Mouse (Mus musculus) heart, adult 8-10 months (tissue): ENCODE measurements at regions not wholly inside any gene's neighbourhood (a gene's known extent, or its start where the extent isn't known, plus 50 kb on each side); places are given as distances from the start of the nearest gene placed in this dataset.
A peak's percentile ranks its signal among the peaks of the same experiment; 100 is the strongest.

ENCODE experiments used
- DNase-seq: peaks from one replicate; pipeline ENCODE4 v3.0.0; 2022; ENCODE audit warnings: low spot score

- no peak for DNase-seq
Observed at GRCm38 (mm10) chr13:107700268-107701139, 343.7 kb upstream of the Smim15 start.

GRCm38 (mm10) chr13:107699251-107699650 is 345.0 kb upstream of the Smim15 start:
- no peak for DNase-seq

GRCm38 (mm10) chr13:107698345-107698744 is 345.9 kb upstream of the Smim15 start:
- DNase-seq = no peak

GRCm38 (mm10) chr13:107692123-107692830 is 352.0 kb upstream of the Smim15 start:
- peak; percentile 18 for DNase-seq

GRCm38 (mm10) chr13:107688972-107689371 is 355.3 kb upstream of the Smim15 start:
- no peak for DNase-seq

GRCm38 (mm10) chr13:107685231-107685630 is 359.0 kb upstream of the Smim15 start:
- no peak for DNase-seq

- no peak for DNase-seq
Observed at GRCm38 (mm10) chr13:107683909-107684308, 360.3 kb upstream of the Smim15 start.

GRCm38 (mm10) chr13:107681719-107682118 is 362.5 kb upstream of the Smim15 start:
- no peak for DNase-seq

- no peak for DNase-seq
Observed at GRCm38 (mm10) chr13:107678860-107679259, 365.4 kb upstream of the Smim15 start.

GRCm38 (mm10) chr13:107677091-107677470 is 367.2 kb upstream of the Smim15 start:
- DNase-seq = no peak

GRCm38 (mm10) chr13:107676310-107677090 is 367.7 kb upstream of the Smim15 start:
- DNase-seq = peak; percentile 73

GRCm38 (mm10) chr13:107672166-107672565 is 372.1 kb upstream of the Smim15 start:
- DNase-seq = no peak

GRCm38 (mm10) chr13:107668509-107668908 is 375.7 kb upstream of the Smim15 start:
- no peak for DNase-seq

GRCm38 (mm10) chr13:107665775-107666174 is 378.5 kb upstream of the Smim15 start:
- DNase-seq = no peak

- DNase-seq = no peak
Observed at GRCm38 (mm10) chr13:107664197-107664596, 380.0 kb upstream of the Smim15 start.

- DNase-seq = no peak
Observed at GRCm38 (mm10) chr13:107663745-107664144, 380.5 kb upstream of the Smim15 start.

- no peak for DNase-seq
Observed at GRCm38 (mm10) chr13:107661414-107661813, 382.8 kb upstream of the Smim15 start.

- DNase-seq = peak; percentile 16
Observed at GRCm38 (mm10) chr13:107645865-107646645, 398.2 kb upstream of the Smim15 start.

GRCm38 (mm10) chr13:107645121-107645864 is 399.0 kb upstream of the Smim15 start:
- DNase-seq = no peak

GRCm38 (mm10) chr13:107644705-107645104 is 399.5 kb upstream of the Smim15 start:
- no peak for DNase-seq
